Mouse (Mus musculus) liver, embryonic 15.5 days (tissue): ENCODE measurements at regions not wholly inside any gene's neighbourhood (a gene's known extent, or its start where the extent isn't known, plus 50 kb on each side); places are given as distances from the start of the nearest gene placed in this dataset.

Experiments used
- ATAC-seq: fragments of 200-750 bp; cut with Nextera tagmentation; 2 replicates; pipeline ENCODE4 v1.8.0; 2017; ENCODE audit warnings: moderate number of reproducible peaks, mild to moderate bottlenecking, moderate library complexity; ENCODE audit not compliant: insufficient read depth
- H3K27ac ChIP-seq: fragments of 300-500 bp; sonication (generic); replicated peaks from 2 replicates; pipeline ENCODE4 v1.5.1; 2015; ENCODE audit warnings: mild to moderate bottlenecking, inconsistent platforms
- H3K27me3 ChIP-seq: fragments of 300-500 bp; sonication (generic); 2 replicates; pipeline ENCODE4 v1.6.1; 2015; ENCODE audit warnings: mild to moderate bottlenecking, inconsistent platforms
- H3K36me3 ChIP-seq: fragments of 300-500 bp; sonication (generic); replicated peaks from 2 replicates; pipeline ENCODE4 v1.6.1; 2015; ENCODE audit warnings: moderate library complexity, mild to moderate bottlenecking, inconsistent platforms
- H3K4me1 ChIP-seq: fragments of 300-500 bp; sonication (generic); replicated peaks from 2 replicates; pipeline ENCODE4 v1.6.1; 2015; ENCODE audit warnings: inconsistent platforms
- H3K4me2 ChIP-seq: fragments of 300-500 bp; sonication (generic); 2 replicates; pipeline ENCODE4 v1.6.1; 2015; ENCODE audit warnings: moderate library complexity, mild to moderate bottlenecking, inconsistent platforms
- H3K4me3 ChIP-seq: fragments of 300-500 bp; sonication (generic); replicated peaks from 2 replicates; pipeline ENCODE4 v1.5.1; 2015; ENCODE audit warnings: mild to moderate bottlenecking, inconsistent platforms
- H3K9ac ChIP-seq: fragments of 300-500 bp; sonication (generic); 2 replicates; pipeline ENCODE4 v1.6.1; 2015; ENCODE audit warnings: moderate library complexity, mild to moderate bottlenecking, inconsistent platforms
- H3K9me3 ChIP-seq: fragments of 300-500 bp; sonication (generic); replicated peaks from 2 replicates; pipeline ENCODE4 v1.6.1; 2016; ENCODE audit warnings: inconsistent platforms
- WGBS: fragments of 180-500 bp; shearing (Covaris S2); methylation state at CpG from one replicate; pipeline ENCODE4 v1.1.7; 2015; ENCODE audit warnings: mixed read lengths; ENCODE audit not compliant: insufficient replicate concordance; 5-methylcytosine and 5-hydroxymethylcytosine counted together

GRCm38 (mm10) chr2:166264756-166265155, 109.3 kb upstream of the Sulf2 start:
- Histone ChIP-seq H3K9me3 (no peaks in the 10 kb centered on the region), H3K4me1 (no peaks in the 10 kb centered on the region), H3K36me3 (no peaks in the 10 kb centered on the region), H3K27me3 (no peaks in the 10 kb centered on the region), H3K4me3 (no peak overlapping the region), H3K9ac (no peak overlapping the region), H3K4me2 (no peak overlapping the region), H3K27ac (no peak overlapping the region)
- 75% methylated on average over 9 of the region's 9 CpGs for WGBS
- no peak for ATAC-seq

GRCm38 (mm10) chr2:166261799-166262198, 106.3 kb upstream of the Sulf2 start:
- Histone ChIP-seq H3K4me3 (no peak overlapping the region), H3K4me1 (no peaks in the 10 kb centered on the region), H3K27me3 (no peaks in the 10 kb centered on the region), H3K4me2 (no peak overlapping the region), H3K9ac (no peak overlapping the region), H3K36me3 (no peaks in the 10 kb centered on the region), H3K27ac (no peak overlapping the region), H3K9me3 (no peaks in the 10 kb centered on the region)
- no peak for ATAC-seq
- 6% methylated on average over 7 of the region's 7 CpGs for WGBS

DNA sequence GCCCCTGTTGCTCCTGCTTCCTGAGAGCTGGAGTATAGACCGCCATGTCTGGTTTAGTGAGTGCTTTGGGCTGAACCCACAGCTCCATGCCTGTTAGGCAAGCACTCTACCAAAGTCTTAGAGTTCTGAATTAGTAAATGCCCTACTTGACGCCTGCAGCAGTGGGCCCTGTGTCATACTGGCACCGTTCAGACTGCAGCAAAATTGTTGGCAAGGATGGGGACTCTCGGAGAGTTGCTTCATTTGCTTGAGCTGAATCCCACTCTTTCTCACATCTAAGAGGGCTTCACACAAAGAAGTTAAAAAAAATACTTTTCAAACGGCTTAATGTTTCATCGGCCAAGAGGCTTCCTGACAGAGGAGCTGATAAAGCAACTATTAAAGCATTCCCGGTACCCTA, 105.6 kb upstream of the Sulf2 start:
- no peak overlapping the region for H3K9ac ChIP-seq
- WGBS, result 54% methylated on average over 7 of the region's 7 CpGs
- no peak for ATAC-seq

DNA sequence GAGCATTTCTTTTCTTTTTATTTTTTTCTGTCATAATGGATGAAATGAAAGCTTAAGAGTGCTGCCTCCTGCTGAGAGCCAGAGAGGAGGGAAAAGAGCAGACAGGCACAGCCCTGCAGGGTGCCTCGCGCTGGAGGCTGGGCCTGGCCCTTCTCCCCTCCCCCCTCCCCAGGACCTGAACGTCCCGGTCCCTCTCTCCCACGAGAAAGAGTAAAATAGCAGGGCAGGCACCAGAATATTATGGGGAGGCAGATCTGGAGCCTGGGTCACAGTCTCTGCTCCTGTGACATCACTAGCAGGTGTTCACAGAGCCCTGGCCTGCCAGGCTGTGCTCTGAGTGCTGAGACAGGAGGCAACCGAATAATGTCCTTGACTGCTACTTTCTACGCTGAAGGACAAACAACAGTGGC, 103.3 kb upstream of the Sulf2 start:
- Histone ChIP-seq H3K27ac (no peak overlapping the region), H3K4me1 (no peaks in the 10 kb centered on the region)
- ATAC-seq, result no peak

More for the DNA sequence above, 105.6 kb upstream of the Sulf2 start:
- H3K9me3 ChIP-seq, result no peaks in the 10 kb centered on the region
- no peak overlapping the region for H3K4me2 ChIP-seq
- no peaks in the 10 kb centered on the region for H3K36me3 ChIP-seq
- H3K27ac ChIP-seq, result no peak overlapping the region
- no peak overlapping the region for H3K4me3 ChIP-seq
- H3K4me1 ChIP-seq, result no peaks in the 10 kb centered on the region
- no peaks in the 10 kb centered on the region for H3K27me3 ChIP-seq

GRCm38 (mm10) chr2:166257666-166258065, 102.2 kb upstream of the Sulf2 start:
- Histone ChIP-seq H3K4me2 (no peak overlapping the region), H3K27ac (no peak overlapping the region), H3K27me3 (no peaks in the 10 kb centered on the region)

More for the DNA sequence above, 103.3 kb upstream of the Sulf2 start:
- 38% methylated on average over 7 of the region's 7 CpGs for WGBS
- Histone ChIP-seq H3K9me3 (no peaks in the 10 kb centered on the region), H3K27me3 (no peaks in the 10 kb centered on the region), H3K4me3 (no peak overlapping the region), H3K9ac (no peak overlapping the region), H3K4me2 (no peak overlapping the region), H3K36me3 (no peaks in the 10 kb centered on the region)

DNA sequence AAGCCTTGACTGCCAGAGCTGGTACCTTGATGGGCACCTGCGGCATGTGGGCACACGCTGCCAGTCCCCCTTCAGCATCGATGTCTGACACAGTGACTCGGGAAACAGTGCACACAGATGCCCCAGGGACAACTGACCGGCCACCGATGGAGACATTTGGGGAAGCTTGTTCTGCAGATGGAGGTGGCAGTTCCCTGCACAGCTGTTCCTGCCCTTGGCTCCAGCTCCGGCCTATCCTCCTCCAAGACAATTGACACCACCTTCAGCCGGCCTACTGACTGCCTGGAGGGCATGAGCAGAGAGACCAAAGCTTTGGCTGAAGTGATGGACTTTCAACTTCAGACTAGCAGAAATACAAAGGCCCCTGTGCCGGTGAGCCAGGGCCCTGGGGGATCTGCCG, 100.7 kb upstream of the Sulf2 start:
- no peak overlapping the region for H3K4me2 ChIP-seq
- no peaks in the 10 kb centered on the region for H3K27me3 ChIP-seq
- no peaks in the 10 kb centered on the region for H3K4me1 ChIP-seq
- 77% methylated on average over 10 of the region's 10 CpGs for WGBS
- H3K4me3 ChIP-seq, result no peak overlapping the region
- no peak overlapping the region for H3K9ac ChIP-seq
- H3K27ac ChIP-seq, result no peak overlapping the region
- no peaks in the 10 kb centered on the region for H3K36me3 ChIP-seq
- H3K9me3 ChIP-seq, result no peaks in the 10 kb centered on the region
- ATAC-seq, result no peak

More at GRCm38 (mm10) chr2:166257666-166258065, 102.2 kb upstream of the Sulf2 start:
- WGBS, result 53% methylated on average over 4 of the region's 4 CpGs
- no peaks in the 10 kb centered on the region for H3K4me1 ChIP-seq
- no peak overlapping the region for H3K9ac ChIP-seq
- no peaks in the 10 kb centered on the region for H3K36me3 ChIP-seq
- no peak overlapping the region for H3K4me3 ChIP-seq
- no peaks in the 10 kb centered on the region for H3K9me3 ChIP-seq
- no peak for ATAC-seq

GRCm38 (mm10) chr2:166254581-166254980, 99.1 kb upstream of the Sulf2 start:
- H3K4me2 ChIP-seq, result no peak overlapping the region
- 70% methylated on average over 6 of the region's 6 CpGs for WGBS
- no peaks in the 10 kb centered on the region for H3K36me3 ChIP-seq
- H3K27me3 ChIP-seq, result no peaks in the 10 kb centered on the region
- no peaks in the 10 kb centered on the region for H3K9me3 ChIP-seq
- no peak for ATAC-seq
- no peak overlapping the region for H3K4me3 ChIP-seq
- no peak overlapping the region for H3K27ac ChIP-seq
- no peak overlapping the region for H3K9ac ChIP-seq
- no peaks in the 10 kb centered on the region for H3K4me1 ChIP-seq

- no peaks in the 10 kb centered on the region for H3K36me3 ChIP-seq
- no peak overlapping the region for H3K9ac ChIP-seq
- no peak overlapping the region for H3K4me2 ChIP-seq
- no peak overlapping the region for H3K4me3 ChIP-seq
- H3K27me3 ChIP-seq, result no peaks in the 10 kb centered on the region
- H3K9me3 ChIP-seq, result no peaks in the 10 kb centered on the region
- 87% methylated on average over 3 of the region's 3 CpGs for WGBS
- ATAC-seq, result no peak
- H3K27ac ChIP-seq, result no peak overlapping the region
- H3K4me1 ChIP-seq, result no peaks in the 10 kb centered on the region
These were observed 96.6 kb upstream of the Sulf2 start for GRCm38 (mm10) chr2:166252107-166252506.

DNA sequence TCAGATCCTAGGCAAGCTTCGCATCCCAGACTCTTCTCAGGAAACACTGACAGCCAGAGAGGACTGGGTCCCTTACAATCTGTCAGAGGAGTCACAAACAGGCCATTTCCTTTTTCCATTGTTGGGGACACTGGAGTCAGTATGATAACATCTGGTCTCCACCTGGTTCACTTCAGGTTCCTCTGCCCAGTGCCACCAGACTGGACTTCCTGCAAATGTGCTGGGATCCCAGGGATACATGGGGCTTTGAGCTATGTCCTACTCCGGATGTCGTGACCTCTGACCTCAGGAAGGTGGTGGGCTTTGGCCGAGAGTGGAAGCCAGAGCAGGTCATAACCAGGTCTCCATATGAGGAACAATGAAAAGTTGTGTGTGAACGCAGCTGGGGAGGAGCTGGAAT, 96.0 kb upstream of the Sulf2 start:
- Histone ChIP-seq H3K9ac (no peak overlapping the region), H3K4me1 (no peaks in the 10 kb centered on the region), H3K4me3 (no peak overlapping the region), H3K27me3 (no peaks in the 10 kb centered on the region), H3K9me3 (no peaks in the 10 kb centered on the region), H3K4me2 (no peak overlapping the region), H3K36me3 (no peaks in the 10 kb centered on the region), H3K27ac (no peak overlapping the region)
- 37% methylated on average over 5 of the region's 5 CpGs for WGBS
- ATAC-seq, result no peak

DNA sequence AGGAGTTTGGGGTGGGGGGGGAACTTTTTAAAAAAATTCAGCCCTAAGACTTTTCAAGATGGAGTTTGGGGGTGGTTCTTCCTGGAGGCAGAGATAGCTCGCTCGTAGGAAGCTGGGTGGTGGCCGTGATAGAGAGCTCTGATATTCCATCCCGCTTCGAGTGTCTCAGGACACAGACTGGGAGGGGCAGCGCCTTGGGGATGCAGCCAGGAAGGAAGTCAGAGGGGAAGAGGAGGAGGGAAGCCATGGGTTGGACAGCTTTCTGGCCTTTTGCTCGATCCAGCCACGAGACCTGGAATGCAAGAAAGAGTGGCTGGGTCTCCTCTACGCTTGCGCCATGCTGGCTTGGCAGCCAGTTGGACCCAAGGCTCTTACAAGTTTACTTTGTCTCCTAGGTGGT, 95.1 kb upstream of the Sulf2 start:
- Histone ChIP-seq H3K4me1 (peaks cover 4% of the 10 kb centered on the region; the same call in 1 of the 2 replicates), H3K4me2 (no peak overlapping the region), H3K27ac (no peak overlapping the region), H3K36me3 (no peaks in the 10 kb centered on the region), H3K27me3 (no peaks in the 10 kb centered on the region), H3K9me3 (no peaks in the 10 kb centered on the region), H3K9ac (no peak overlapping the region), H3K4me3 (no peak overlapping the region)
- WGBS, result 40% methylated on average over 10 of the region's 10 CpGs
- ATAC-seq, result no peak

- no peak overlapping the region for H3K27ac ChIP-seq
- 32% methylated on average over 7 of the region's 7 CpGs for WGBS
These were observed 94.0 kb upstream of the Sulf2 start for GRCm38 (mm10) chr2:166249338-166249950.

More at GRCm38 (mm10) chr2:166249338-166249950, 94.0 kb upstream of the Sulf2 start:
- Histone ChIP-seq H3K4me3 (no peak overlapping the region), H3K36me3 (no peaks in the 10 kb centered on the region), H3K9ac (no peak overlapping the region), H3K4me1 (peaks cover 4% of the 10 kb centered on the region; the same call in 1 of the 2 replicates), H3K27me3 (no peaks in the 10 kb centered on the region), H3K9me3 (no peaks in the 10 kb centered on the region), H3K4me2 (no peak overlapping the region)
- ATAC-seq, result no peak
